Mouse (Mus musculus): Measurements from ENCODE around the gene Slc7a4. TPM values are rescaled to one million over a fixed set of nuclear protein-coding genes. Genes with fewer than 3 reads are reported as not detected.

Slc7a4 gene
- polyA plus RNA-seq, 1 experiment, result not detected

DNA sequence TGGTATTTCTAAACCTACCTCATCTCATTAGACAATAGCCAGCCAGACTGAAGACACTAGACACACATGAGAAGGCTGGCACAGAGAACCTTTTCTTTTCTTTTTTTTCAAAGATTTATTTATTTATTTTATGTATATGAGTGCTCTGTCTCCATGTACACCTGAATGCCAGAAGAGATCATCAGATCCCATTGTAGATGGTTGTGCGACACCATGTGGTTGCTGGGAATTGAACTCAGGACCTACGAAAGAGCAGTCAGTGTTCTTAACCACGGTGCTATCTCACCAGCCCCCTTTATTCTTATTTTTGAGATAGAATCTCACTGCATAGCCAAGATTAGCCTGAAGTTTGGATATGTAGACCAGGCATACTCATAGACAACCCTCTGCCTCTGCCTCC is 46.4 kb downstream of the Slc7a4 start:
- TF ChIP-seq GATA1 (IDR thresholded peaks at IDR 0.05; ENCODE audit: low read length), result no peak

DNA sequence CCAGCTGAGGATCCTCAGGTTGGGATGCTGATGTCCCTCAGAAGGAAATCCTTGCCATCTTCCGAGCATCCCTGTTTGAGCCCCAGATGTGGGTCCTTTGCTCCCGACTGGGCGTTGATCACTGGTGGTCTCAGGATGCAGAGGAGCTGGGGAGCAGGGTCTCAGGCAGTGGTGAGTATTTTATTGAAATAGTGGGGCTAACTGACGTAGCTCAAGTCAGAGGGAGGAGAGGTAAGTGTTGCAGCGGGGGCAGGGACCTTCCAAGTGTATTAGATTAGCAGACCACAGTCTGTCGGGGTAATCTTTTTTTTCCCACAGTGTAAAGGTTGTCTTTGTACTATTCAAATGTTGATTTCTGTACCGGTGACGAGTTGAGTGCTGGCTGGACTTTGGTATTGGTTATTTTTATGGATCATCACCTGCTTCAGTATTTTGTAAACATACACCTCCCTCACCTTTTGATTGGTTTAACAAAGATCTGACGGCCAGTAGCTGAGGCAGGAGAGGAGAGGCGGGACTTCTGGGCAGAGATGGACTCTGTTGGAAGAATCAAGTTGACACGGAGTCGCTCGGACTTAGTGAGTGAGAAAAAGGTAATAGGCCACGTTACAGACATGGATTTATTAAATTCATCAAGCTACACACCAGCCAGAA is 50.2 kb downstream of the Slc7a4 start:
- no peak for TF ChIP-seq GATA1 (IDR thresholded peaks at IDR 0.05; ENCODE audit: low read length)

DNA sequence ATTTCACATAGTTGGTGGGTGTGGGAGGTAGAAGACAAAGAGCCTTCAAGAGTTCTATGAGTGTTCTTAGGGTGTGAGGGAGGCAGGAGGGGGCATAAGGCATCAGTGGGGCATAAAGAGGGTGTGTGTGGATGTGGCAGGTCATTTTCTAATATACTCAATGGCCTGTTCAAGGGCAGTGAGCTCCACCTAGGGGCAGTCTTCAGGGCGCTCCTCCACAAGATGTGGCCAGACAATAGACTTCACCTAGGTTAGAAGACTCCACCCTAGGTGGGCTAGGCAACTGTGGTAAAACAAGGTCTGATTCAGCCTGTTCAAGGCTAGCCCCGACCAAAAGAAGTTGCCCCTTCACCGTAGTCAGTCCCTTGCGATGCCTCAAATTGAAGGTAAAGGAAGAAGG is 50.7 kb downstream of the Slc7a4 start:
- TF ChIP-seq GATA1 (IDR thresholded peaks at IDR 0.05; ENCODE audit: low read length), result no peak

DNA sequence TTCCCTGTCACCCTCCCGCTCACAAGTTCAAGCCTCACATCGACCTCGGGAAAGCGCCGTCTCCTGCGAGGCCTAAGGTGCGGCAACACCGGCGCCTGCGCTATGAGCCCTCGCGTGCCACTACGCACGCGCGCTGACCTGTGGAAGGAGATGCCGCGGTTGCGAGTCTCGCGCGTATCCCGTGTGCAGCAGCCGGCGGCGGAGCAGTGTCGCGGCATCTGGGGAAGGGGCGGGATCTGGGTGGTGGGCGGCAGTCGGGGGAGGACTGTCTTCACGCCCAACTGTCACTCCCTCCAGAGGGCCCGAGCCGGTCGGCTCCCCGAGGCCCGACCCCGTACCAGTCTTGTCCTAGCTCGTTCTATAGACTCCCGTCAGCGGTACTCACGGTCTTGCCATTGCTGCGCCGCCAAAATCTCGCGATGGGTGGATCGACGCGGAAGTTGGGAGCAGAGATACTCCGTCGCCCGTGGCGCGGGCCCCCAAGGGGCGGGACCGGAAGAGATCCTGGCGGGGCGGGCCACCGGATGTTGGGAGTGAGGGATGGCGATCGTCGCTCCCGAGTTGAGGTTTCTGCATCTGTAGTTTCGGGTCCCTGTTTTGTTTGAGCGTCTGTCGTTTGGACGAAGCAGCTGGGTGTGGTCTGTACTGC is 52.2 kb downstream of the Slc7a4 start, which contains the start of gene Thap7:
TSS of gene Thap7 (minus strand) at position 497 of the 649 bp plus-strand sequence.
- TF ChIP-seq GATA1 (IDR thresholded peaks at IDR 0.05; ENCODE audit: low read length), result no peak

DNA sequence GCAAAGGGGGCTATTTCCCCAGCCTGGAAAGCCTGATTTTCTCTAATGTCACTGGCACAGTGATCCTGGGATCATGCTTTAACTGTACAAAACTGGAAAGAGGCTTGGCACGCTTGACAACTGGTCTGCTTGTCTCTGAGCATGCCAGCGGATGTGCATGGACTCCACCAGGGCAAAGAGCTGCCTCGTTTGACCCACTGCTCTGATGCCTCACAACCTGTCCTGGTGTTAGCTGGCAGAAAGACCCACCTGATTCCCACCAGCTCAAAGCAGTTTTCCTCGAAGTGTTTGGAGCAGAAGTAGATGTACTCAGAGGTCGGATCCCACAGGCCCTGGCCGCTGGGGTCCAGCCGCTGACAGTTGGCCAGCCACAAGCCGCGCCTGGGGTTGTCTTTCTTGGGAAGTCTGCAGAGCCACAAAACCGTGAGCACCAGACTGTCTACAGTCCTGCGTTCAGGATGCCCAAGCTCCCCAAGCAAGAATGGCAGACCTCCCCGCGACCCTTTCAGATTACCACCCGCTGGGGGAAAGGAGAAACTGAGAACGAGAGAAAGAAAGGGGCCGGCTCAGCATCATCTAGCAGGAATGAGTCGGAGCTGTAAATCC is 52.9 kb downstream of the Slc7a4 start:
- TF ChIP-seq GATA1 (IDR thresholded peaks at IDR 0.05; ENCODE audit: low read length), result no peak

DNA sequence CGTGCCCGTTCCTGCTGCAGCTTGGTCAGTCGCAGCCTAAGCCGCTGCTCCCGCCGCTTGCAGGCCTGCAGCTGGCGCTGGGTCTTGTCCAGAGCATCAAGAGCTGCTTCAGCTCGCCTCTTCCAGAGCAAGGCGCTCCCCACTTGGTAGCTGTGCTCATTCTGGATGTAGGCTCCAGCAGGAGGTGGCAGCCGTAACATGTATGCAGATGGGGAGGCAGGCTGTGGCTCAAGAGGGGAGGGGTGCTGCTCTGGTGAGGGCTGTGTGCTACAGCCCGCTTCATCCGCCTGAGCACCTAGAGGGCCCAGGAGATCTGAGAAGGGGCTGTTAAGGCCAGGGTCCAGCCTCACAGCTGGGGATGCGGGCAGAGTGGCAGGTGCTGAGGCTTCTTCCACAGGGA is 54.7 kb downstream of the Slc7a4 start:
- TF ChIP-seq GATA1 (IDR thresholded peaks at IDR 0.05; ENCODE audit: low read length), result no peak

DNA sequence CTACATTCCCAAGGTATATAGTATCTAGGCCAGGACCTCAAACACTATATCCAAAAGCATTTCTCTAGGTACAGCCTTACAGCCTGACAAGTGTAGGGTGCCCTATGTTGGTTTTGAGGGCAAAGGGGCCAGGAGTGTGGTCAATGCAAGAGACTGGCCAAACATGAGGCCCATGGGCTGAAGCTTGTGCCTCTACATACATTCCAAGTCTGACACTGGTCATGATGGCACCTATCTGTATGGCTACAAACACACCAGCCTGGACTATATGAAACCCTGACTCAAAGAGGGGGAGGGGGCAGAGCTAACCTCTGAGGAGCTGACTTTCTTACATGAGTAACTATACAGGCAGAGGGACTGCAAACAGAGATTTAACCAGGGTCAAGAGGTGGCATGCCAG is 55.4 kb downstream of the Slc7a4 start:
- TF ChIP-seq GATA1 (IDR thresholded peaks at IDR 0.05; ENCODE audit: low read length), result no peak

DNA sequence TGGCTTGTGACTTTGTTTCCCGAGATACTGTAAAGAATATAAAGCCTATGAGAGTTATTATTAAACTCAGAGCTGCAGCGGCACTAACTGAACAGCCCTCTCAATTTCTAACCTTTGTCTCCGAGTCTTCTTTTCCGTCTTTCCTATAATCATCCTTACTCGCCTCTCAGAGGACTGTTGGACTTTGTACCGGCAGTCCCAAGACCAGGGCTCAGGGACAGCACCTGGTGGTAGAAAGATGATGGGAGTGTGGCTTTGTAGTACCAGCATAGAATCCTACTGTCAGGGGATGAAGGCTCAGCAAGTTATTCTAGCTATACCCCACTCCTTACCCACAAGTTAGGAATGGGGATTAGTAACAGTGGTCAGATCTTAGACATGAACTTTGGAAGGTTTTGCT is 56.8 kb downstream of the Slc7a4 start:
- no peak for TF ChIP-seq GATA1 (IDR thresholded peaks at IDR 0.05; ENCODE audit: low read length)

DNA sequence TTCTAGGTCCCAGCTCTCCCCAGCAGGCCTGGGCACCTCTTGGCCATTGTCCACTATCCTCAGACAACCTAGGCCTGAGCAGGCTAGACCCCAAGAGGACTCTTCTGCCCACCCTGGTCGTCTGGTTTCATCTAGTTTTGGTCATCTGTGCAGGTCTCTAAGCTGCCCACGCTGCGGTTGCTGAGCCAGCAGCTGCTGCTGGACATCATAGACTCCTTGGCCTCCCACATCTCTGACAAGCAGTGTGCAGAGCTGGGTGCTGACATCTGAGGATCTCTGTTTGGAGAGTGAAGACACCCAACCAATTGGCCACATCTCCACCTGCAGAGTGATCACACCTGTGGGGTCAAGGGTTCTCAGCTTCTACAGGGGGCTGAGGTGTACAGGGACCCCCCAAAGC is 57.5 kb downstream of the Slc7a4 start:
- no peak for TF ChIP-seq GATA1 (IDR thresholded peaks at IDR 0.05; ENCODE audit: low read length)

DNA sequence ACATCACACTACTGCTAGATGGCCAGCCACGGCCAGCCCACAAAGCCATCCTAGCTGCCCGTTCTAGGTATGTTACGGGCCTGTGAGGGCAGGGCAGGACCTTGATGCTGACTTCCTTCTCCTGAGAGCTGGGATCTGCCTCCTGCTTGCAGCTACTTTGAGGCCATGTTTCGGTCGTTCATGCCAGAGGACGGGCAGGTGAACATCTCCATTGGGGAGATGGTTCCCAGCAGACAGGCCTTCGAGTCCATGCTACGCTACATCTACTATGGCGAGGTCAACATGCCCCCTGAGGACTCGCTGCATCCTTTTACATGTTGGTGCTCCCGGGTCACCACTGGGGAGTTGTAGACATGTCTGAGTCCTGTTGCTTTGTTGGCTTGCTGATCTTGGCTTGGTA is 58.9 kb downstream of the Slc7a4 start:
- no peak for TF ChIP-seq GATA1 (IDR thresholded peaks at IDR 0.05; ENCODE audit: low read length)

Other genes with a start within 250 kb of the Slc7a4 start
- 5.3 and 6.1 TPM in 2 replicates for gene Snap29, start 177.2 kb downstream of the Slc7a4 start, polyA plus RNA-seq (2012)
- 11.6 and 20.2 TPM in 2 replicates for gene Pi4ka, start 176.9 kb downstream of the Slc7a4 start, polyA plus RNA-seq (2012)
- 22.8 and 23.1 TPM in 2 replicates for gene Crkl, start 131.2 kb downstream of the Slc7a4 start, polyA plus RNA-seq (2012)
- not detected in 2 replicates for gene Aifm3, start 93.6 kb downstream of the Slc7a4 start, polyA plus RNA-seq (2012)
- 19.1 and 41.2 TPM in 2 replicates for gene Lztr1, start 74.5 kb downstream of the Slc7a4 start, polyA plus RNA-seq (2012)
- gene Thap7, start 52.1 kb downstream of the Slc7a4 start, polyA plus RNA-seq (2012), result 214 and 234 TPM in 2 replicates
- 0.05 TPM in 1 of 2 replicates, not detected in the other for gene Lrrc74b, start 22.0 kb downstream of the Slc7a4 start, polyA plus RNA-seq (2012)
- gene P2rx6, start 21.3 kb downstream of the Slc7a4 start, polyA plus RNA-seq (2012), result 0.03 TPM in 1 of 2 replicates, not detected in the other
- 16.9 and 31.4 TPM in 2 replicates for gene Smpd4, start 36.1 kb upstream of the Slc7a4 start, polyA plus RNA-seq (2012)
- 6.1 and 7.5 TPM in 2 replicates for gene Ccdc74a, start 63.3 kb upstream of the Slc7a4 start, polyA plus RNA-seq (2012)
- 176 and 227 TPM in 2 replicates for gene Med15, start 149.7 kb upstream of the Slc7a4 start, polyA plus RNA-seq (2012)
- not detected in 2 replicates for gene Klhl22, start 176.4 kb upstream of the Slc7a4 start, polyA plus RNA-seq (2012)
- not detected in 2 replicates for gene Scarf2, start 214.1 kb upstream of the Slc7a4 start, polyA plus RNA-seq (2012)
- not detected in 2 replicates for gene B830017H08Rik, start 249.9 kb upstream of the Slc7a4 start, polyA plus RNA-seq (2012)

Measured in G1E-ER4 (cell line).